Mouse (Mus musculus): ENCODE results near the gene Itih5.
A peak's percentile ranks its signal among the peaks of the same experiment; 100 is the strongest.

Gene Itih5

DNA sequence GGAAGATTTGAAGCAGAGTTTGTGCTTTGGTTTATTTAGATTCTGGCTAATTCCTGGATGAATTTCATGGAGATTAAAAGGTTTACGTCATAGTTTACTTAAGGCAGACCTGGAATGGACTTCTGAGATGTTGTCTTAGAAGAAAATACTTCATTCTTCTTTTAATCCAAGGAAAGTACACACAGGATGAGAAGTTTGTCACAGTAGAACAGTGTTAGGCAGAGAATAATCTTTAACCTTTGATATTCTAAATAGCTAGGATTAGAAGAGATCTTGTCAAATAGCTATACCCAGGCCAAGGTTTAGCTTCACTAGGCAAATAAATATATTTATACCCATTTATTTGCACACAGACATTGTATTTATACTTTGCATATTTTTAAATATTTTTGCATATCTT, 73.5 kb downstream of the Itih5 start:
- peaks cover 16% of the 10 kb centered on the region for H3K27me3 ChIP-seq (ENCODE audit: insufficient read depth, low read length)
- no peaks in the 10 kb centered on the region for H3K36me3 ChIP-seq (ENCODE audit: insufficient read depth, low read length)
- peaks cover 4% of the 10 kb centered on the region; the same call in 1 of the 2 replicates for H3K9me3 ChIP-seq (ENCODE audit: low read length)
- TF ChIP-seq CTCF (conservative IDR thresholded peaks at IDR 0.05; ENCODE audit: low read length): no peak
- no peak for TF ChIP-seq NANOG (IDR thresholded peaks at IDR 0.05; ENCODE audit: borderline replicate concordance, low read length)
- TF ChIP-seq POU5F1 (IDR thresholded peaks at IDR 0.05; ENCODE audit: borderline replicate concordance, low read length): no peak
- no peak overlapping the region for H3K4me3 ChIP-seq (replicated peaks; ENCODE audit: low read length)
- H3K4me1 ChIP-seq (replicated peaks; ENCODE audit: low read depth, low read length): no peaks in the 10 kb centered on the region

DNA sequence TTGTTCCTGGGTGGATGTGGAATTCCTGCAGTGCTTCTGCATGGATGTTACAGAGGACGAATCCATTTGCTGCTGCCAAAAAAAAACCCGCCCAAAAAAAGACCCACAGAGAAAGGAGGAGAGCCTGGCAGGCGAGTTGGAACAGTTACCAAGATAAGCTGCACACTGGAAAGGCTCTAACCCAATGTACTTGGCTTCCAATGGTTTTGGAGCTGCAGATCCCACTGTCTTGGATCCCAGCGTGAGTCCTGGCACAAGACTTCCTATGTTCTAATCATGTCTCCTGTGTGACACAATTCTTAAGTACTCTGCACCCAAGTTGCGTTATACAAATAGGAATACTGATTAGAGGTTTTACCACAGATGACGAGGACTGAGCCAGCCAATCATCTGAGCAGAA, 78.6 kb downstream of the Itih5 start:
- Histone ChIP-seq H3K9me3 (ENCODE audit: low read length) (no peaks in the 10 kb centered on the region), H3K36me3 (ENCODE audit: insufficient read depth, low read length) (no peaks in the 10 kb centered on the region), H3K27me3 (ENCODE audit: insufficient read depth, low read length) (peaks cover 18% of the 10 kb centered on the region), H3K4me1 (replicated peaks; ENCODE audit: low read depth, low read length) (no peaks in the 10 kb centered on the region), H3K4me3 (replicated peaks; ENCODE audit: low read length) (no peak overlapping the region)
- TF ChIP-seq CTCF (conservative IDR thresholded peaks at IDR 0.05; ENCODE audit: low read length) (no peak), POU5F1 (IDR thresholded peaks at IDR 0.05; ENCODE audit: borderline replicate concordance, low read length) (no peak), NANOG (IDR thresholded peaks at IDR 0.05; ENCODE audit: borderline replicate concordance, low read length) (no peak)

DNA sequence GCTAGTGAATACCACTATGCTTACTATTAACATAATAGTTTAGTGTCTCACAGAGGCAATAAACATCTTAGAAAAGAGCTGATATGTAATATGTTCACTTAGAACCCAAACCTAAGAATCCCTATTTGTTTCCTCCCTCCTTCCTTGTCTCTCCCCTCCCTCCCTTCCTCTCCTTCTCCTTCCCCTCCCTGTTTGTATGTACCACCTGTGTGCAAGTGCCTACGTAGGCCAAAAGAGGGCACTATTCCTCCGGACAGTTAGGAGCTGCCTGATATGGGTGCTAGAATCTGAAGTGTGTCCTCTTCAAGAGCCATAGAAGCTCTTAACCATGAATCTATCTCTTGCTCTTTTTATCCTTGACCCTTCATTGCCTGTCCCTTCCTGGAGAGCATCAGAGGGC, 83.2 kb downstream of the Itih5 start:
- Histone ChIP-seq H3K27me3 (ENCODE audit: insufficient read depth, low read length) (peaks cover 4% of the 10 kb centered on the region; the same call in 1 of the 2 replicates), H3K4me3 (replicated peaks; ENCODE audit: low read length) (no peak overlapping the region), H3K4me1 (replicated peaks; ENCODE audit: low read depth, low read length) (no peaks in the 10 kb centered on the region), H3K9me3 (ENCODE audit: low read length) (no peaks in the 10 kb centered on the region), H3K36me3 (ENCODE audit: insufficient read depth, low read length) (no peaks in the 10 kb centered on the region)
- TF ChIP-seq POU5F1 (IDR thresholded peaks at IDR 0.05; ENCODE audit: borderline replicate concordance, low read length): no peak
- TF ChIP-seq CTCF (conservative IDR thresholded peaks at IDR 0.05; ENCODE audit: low read length): peak; percentile 58

DNA sequence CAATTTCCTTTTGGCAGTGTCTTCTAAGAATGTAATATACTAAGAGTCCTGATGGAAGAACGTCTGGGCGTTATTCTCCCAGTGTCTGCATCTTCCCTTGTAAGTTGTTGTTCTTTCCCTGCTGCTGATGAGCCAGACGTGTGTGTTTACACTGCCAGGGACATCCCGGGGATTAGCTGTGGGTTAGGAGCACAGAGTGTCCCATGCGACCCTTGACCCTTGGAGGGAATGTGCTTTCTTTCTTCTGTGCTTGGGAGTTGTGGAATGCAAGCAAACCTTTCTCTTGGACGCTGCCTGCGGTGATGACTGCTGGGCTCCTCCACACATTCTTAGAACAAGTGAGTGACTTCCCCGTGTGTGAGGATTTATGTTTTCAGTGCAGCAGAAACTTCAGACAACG, 89.6 kb downstream of the Itih5 start:
- H3K27me3 ChIP-seq (ENCODE audit: insufficient read depth, low read length): no peaks in the 10 kb centered on the region
- no peaks in the 10 kb centered on the region for H3K4me1 ChIP-seq (replicated peaks; ENCODE audit: low read depth, low read length)
- TF ChIP-seq POU5F1 (IDR thresholded peaks at IDR 0.05; ENCODE audit: borderline replicate concordance, low read length): no peak
- TF ChIP-seq NANOG (IDR thresholded peaks at IDR 0.05; ENCODE audit: borderline replicate concordance, low read length): no peak
- no peak for TF ChIP-seq CTCF (conservative IDR thresholded peaks at IDR 0.05; ENCODE audit: low read length)

DNA sequence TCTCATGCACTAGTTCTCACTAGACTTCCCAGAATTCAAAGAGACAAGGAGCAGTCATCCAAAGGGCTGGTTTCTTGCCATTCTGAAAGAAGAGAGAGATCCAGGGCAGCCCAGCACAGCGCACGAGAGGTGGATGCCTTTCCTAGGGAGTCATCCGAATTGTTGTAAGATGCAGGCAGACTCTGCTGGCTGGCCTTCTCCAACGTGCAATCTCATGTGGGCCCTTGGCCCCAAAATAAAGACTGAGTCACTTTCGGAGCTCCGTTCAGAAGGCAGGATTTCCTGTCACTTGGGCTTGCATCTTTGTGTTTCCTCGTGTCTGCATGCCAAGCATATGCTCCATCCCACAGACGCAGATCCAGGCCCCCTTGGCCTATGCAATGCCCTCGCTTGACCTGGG, 97.1 kb downstream of the Itih5 start:
- Histone ChIP-seq H3K9me3 (ENCODE audit: low read length) (no peaks in the 10 kb centered on the region), H3K4me3 (replicated peaks; ENCODE audit: low read length) (no peak overlapping the region), H3K4me1 (replicated peaks; ENCODE audit: low read depth, low read length) (peaks cover 17% of the 10 kb centered on the region), H3K36me3 (ENCODE audit: insufficient read depth, low read length) (no peaks in the 10 kb centered on the region), H3K27me3 (ENCODE audit: insufficient read depth, low read length) (no peaks in the 10 kb centered on the region)
- TF ChIP-seq CTCF (conservative IDR thresholded peaks at IDR 0.05; ENCODE audit: low read length) (no peak), POU5F1 (IDR thresholded peaks at IDR 0.05; ENCODE audit: borderline replicate concordance, low read length) (no peak), NANOG (IDR thresholded peaks at IDR 0.05; ENCODE audit: borderline replicate concordance, low read length) (no peak)

More for the DNA sequence above, 89.6 kb downstream of the Itih5 start:
- Histone ChIP-seq H3K9me3 (ENCODE audit: low read length) (no peaks in the 10 kb centered on the region), H3K36me3 (ENCODE audit: insufficient read depth, low read length) (no peaks in the 10 kb centered on the region), H3K4me3 (replicated peaks; ENCODE audit: low read length) (no peak overlapping the region)

DNA sequence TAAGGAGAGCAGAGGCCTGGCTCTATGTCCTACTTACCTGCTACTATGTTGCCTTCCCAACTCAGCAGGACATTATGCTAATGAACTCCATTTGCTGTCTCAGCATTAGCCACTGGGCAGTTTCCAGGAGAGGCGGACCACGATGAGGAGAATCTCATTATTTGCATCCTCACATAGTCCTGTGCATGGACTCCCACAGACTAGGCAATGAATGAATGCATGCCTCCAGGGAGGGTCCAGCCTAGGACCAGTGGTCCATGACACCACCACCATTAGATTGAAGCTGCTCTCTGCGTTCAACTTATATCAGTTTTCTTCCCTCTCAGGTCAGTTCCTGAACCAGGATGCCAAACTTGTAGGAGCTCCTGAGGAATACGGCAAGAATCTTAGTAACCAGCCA, 97.6 kb downstream of the Itih5 start:
- H3K27me3 ChIP-seq (ENCODE audit: insufficient read depth, low read length): no peaks in the 10 kb centered on the region
- peak overlapping the region; percentile 17; the same call in 1 of the 2 replicates for H3K4me3 ChIP-seq (replicated peaks; ENCODE audit: low read length)
- H3K9me3 ChIP-seq (ENCODE audit: low read length): no peaks in the 10 kb centered on the region
- no peaks in the 10 kb centered on the region for H3K36me3 ChIP-seq (ENCODE audit: insufficient read depth, low read length)
- TF ChIP-seq CTCF (conservative IDR thresholded peaks at IDR 0.05; ENCODE audit: low read length) (no peak), POU5F1 (IDR thresholded peaks at IDR 0.05; ENCODE audit: borderline replicate concordance, low read length) (no peak), NANOG (IDR thresholded peaks at IDR 0.05; ENCODE audit: borderline replicate concordance, low read length) (no peak)
- peaks cover 17% of the 10 kb centered on the region for H3K4me1 ChIP-seq (replicated peaks; ENCODE audit: low read depth, low read length)

DNA sequence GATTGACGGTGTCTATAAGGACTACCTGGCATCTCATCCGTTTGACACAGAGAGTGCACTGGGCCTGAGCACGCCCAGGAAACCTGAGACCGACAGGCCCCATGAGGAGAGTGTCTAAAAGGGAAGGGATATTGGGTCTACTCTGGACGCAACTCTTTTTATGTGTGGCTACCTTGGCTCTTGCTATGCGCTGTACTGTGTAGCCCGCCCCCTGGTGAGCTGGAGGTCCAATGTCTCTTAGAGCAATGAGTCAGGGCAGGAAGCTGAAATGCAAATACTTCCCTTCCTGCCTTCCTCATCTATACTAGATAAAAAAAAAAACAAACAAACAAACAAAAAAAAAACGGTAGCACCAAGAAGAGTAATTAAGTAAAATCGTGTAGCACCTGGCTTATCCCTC, 98.1 kb downstream of the Itih5 start:
- no peak for TF ChIP-seq POU5F1 (IDR thresholded peaks at IDR 0.05; ENCODE audit: borderline replicate concordance, low read length)
- TF ChIP-seq CTCF (conservative IDR thresholded peaks at IDR 0.05; ENCODE audit: low read length): peak; percentile 29
- no peaks in the 10 kb centered on the region for H3K36me3 ChIP-seq (ENCODE audit: insufficient read depth, low read length)

DNA sequence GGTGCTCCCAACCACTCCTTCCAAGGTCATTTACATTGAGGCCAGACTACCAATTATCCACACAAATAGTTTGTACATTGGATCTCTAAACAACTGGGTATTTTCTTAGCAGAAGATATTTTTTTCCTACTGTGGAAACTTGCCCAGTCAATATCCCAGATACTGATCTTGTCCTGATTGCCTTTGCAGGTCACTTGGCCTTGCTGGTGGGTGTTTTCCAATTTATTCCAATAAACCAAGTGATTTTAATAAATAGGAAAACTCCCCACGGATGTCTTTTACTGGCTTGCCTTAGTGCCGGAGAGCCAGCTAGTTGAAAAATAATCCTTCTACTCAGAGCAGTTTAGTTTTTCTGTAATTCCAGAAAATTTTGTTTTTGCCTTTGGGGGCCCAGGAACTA, 98.6 kb downstream of the Itih5 start:
- Histone ChIP-seq H3K36me3 (ENCODE audit: insufficient read depth, low read length) (no peaks in the 10 kb centered on the region), H3K27me3 (ENCODE audit: insufficient read depth, low read length) (no peaks in the 10 kb centered on the region)
- TF ChIP-seq NANOG (IDR thresholded peaks at IDR 0.05; ENCODE audit: borderline replicate concordance, low read length): no peak

More for the DNA sequence above, 98.1 kb downstream of the Itih5 start:
- no peaks in the 10 kb centered on the region for H3K27me3 ChIP-seq (ENCODE audit: insufficient read depth, low read length)
- no peaks in the 10 kb centered on the region for H3K9me3 ChIP-seq (ENCODE audit: low read length)
- peak overlapping the region; percentile 17; the same call in 1 of the 2 replicates for H3K4me3 ChIP-seq (replicated peaks; ENCODE audit: low read length)
- peaks cover 17% of the 10 kb centered on the region for H3K4me1 ChIP-seq (replicated peaks; ENCODE audit: low read depth, low read length)

DNA sequence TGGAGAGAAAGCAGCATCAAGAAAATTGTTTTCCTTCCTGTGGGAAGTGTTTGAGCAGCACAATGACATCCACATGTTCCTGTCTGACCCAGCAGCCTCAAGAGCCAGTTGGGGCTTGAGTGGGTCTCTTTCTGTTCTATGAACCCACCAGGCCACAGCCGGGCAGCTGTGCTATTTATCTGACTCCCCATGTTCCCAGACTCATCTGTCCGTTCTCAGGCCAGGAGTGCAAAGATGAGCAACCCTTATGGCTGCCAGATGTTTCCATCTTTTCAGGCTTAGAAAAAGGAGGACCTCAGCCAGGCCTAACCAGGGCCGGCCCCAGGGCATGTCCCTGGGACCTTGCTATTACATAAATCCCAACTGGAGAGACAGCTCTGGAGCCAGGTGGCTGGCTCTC, 100.0 kb downstream of the Itih5 start:
- Histone ChIP-seq H3K27me3 (ENCODE audit: insufficient read depth, low read length) (no peaks in the 10 kb centered on the region), H3K36me3 (ENCODE audit: insufficient read depth, low read length) (no peaks in the 10 kb centered on the region), H3K9me3 (ENCODE audit: low read length) (no peaks in the 10 kb centered on the region), H3K4me3 (replicated peaks; ENCODE audit: low read length) (no peak overlapping the region), H3K4me1 (replicated peaks; ENCODE audit: low read depth, low read length) (peaks cover 17% of the 10 kb centered on the region)
- TF ChIP-seq CTCF (conservative IDR thresholded peaks at IDR 0.05; ENCODE audit: low read length) (no peak), POU5F1 (IDR thresholded peaks at IDR 0.05; ENCODE audit: borderline replicate concordance, low read length) (no peak), NANOG (IDR thresholded peaks at IDR 0.05; ENCODE audit: borderline replicate concordance, low read length) (no peak)

More for the DNA sequence above, 98.6 kb downstream of the Itih5 start:
- H3K4me1 ChIP-seq (replicated peaks; ENCODE audit: low read depth, low read length): peaks cover 17% of the 10 kb centered on the region
- H3K9me3 ChIP-seq (ENCODE audit: low read length): no peaks in the 10 kb centered on the region
- H3K4me3 ChIP-seq (replicated peaks; ENCODE audit: low read length): no peak overlapping the region
